Mouse (Mus musculus): Measurements from ENCODE around the gene Dnah12. TPM values are rescaled to one million over a fixed set of nuclear protein-coding genes. Genes with fewer than 3 reads are reported as not detected.

The Dnah12 gene
- total and polyA plus RNA-seq, 2 experiments from 2014 or later, result 0.21 to 0.60 TPM

DNA sequence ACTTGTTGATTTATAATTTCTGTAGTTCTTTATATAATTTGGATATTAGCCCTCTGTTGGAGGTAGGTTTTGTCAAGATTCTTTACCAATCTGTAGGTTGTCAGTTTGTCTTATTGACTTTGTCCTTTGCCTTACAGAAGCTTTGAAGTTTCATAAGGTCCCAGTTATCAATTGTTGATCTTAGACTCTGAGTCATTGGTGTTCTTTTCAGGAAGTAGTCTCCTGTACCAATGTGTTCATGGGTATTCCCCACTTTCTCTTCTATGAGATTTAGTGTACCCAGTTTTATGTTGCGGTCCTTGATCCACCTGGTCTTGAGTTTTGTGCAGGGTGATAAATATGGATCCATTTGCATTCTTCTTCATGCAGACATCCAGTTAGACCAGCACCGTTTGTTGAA, 101.4 kb downstream of the Dnah12 start:
- Histone ChIP-seq H3K27ac (ENCODE audit: low read depth, low read length) (no peak overlapping the region), H3K4me3 (ENCODE audit: low read depth, low read length) (no peak overlapping the region), H3K9ac (replicated peaks; ENCODE audit: low read length, poor library complexity, severe bottlenecking) (no peak overlapping the region), H3K36me3 (ENCODE audit: insufficient read depth, low read length) (no peaks in the 10 kb centered on the region), H3K27me3 (ENCODE audit: insufficient read depth, low read length) (no peaks in the 10 kb centered on the region), H3K4me2 (ENCODE audit: low read depth, low read length, poor library complexity, severe bottlenecking) (no peak overlapping the region), H3K4me1 (ENCODE audit: insufficient read depth, low read length) (no peaks in the 10 kb centered on the region), H3K9me3 (ENCODE audit: low read length) (no peaks in the 10 kb centered on the region)
- 93% methylated on average over 2 of the region's 2 CpGs for WGBS
- ATAC-seq (ENCODE audit: low FRiP score) (no peak), DNase-seq (ENCODE audit: low spot score) (no peak)
- TF ChIP-seq CTCF (IDR thresholded peaks at IDR 0.05), result no peak

DNA sequence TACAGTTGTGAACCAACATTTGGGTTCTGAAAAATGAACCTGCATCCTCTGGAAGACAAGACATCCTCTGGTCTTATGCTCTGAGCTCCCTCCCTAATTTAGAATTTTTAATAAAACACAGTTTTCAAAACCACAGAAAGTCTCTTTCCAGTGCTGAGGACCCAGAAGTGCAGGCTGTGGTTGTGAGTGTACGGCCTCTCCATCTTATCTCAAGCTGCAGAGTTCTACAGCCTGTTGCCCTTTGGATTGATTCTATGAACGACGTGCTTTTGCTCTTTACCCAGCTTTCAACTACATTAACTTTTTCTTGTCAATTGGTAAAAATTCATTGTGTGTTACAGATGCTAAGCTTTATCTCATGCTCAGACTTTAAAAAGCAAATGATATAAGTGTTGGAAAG, 105.3 kb downstream of the Dnah12 start:
- Histone ChIP-seq H3K36me3 (ENCODE audit: insufficient read depth, low read length) (no peaks in the 10 kb centered on the region), H3K4me3 (ENCODE audit: low read depth, low read length) (no peak overlapping the region), H3K4me1 (ENCODE audit: insufficient read depth, low read length) (no peaks in the 10 kb centered on the region), H3K27me3 (ENCODE audit: insufficient read depth, low read length) (no peaks in the 10 kb centered on the region), H3K4me2 (ENCODE audit: low read depth, low read length, poor library complexity, severe bottlenecking) (no peak overlapping the region), H3K27ac (ENCODE audit: low read depth, low read length) (no peak overlapping the region), H3K9ac (replicated peaks; ENCODE audit: low read length, poor library complexity, severe bottlenecking) (no peak overlapping the region), H3K9me3 (ENCODE audit: low read length) (no peaks in the 10 kb centered on the region)
- DNase-seq (ENCODE audit: low spot score) (no peak), ATAC-seq (ENCODE audit: low FRiP score) (no peak)
- no peak for TF ChIP-seq CTCF (IDR thresholded peaks at IDR 0.05)
- WGBS, result 91% methylated on average over 3 of the region's 3 CpGs

DNA sequence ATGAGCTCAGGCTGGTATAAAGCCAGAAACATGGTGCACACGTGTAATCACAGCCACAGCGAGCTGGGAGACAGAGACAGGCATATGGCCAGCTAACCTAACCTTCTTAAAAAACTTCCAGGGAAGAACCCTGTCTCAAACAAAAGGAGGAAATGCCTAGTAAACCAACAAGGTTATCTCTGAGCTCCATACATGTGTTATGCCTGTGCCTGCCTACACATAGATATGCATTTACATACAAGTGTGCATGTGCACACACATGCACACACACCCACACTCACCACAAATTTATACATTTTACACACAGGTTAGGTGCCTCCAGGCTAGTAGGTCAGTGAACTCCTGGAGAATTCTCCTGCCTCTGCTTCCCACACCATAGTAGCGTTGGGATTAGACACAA, 106.2 kb downstream of the Dnah12 start:
- Histone ChIP-seq H3K4me1 (ENCODE audit: insufficient read depth, low read length) (no peaks in the 10 kb centered on the region), H3K4me2 (ENCODE audit: low read depth, low read length, poor library complexity, severe bottlenecking) (no peak overlapping the region), H3K9me3 (ENCODE audit: low read length) (no peaks in the 10 kb centered on the region), H3K4me3 (ENCODE audit: low read depth, low read length) (no peak overlapping the region), H3K27me3 (ENCODE audit: insufficient read depth, low read length) (no peaks in the 10 kb centered on the region), H3K27ac (ENCODE audit: low read depth, low read length) (no peak overlapping the region), H3K9ac (replicated peaks; ENCODE audit: low read length, poor library complexity, severe bottlenecking) (no peak overlapping the region), H3K36me3 (ENCODE audit: insufficient read depth, low read length) (no peaks in the 10 kb centered on the region)
- DNase-seq (ENCODE audit: low spot score), result no peak
- no peak for TF ChIP-seq CTCF (IDR thresholded peaks at IDR 0.05)
- WGBS, result 76% methylated on average over 3 of the region's 3 CpGs
- no peak for ATAC-seq (ENCODE audit: low FRiP score)

DNA sequence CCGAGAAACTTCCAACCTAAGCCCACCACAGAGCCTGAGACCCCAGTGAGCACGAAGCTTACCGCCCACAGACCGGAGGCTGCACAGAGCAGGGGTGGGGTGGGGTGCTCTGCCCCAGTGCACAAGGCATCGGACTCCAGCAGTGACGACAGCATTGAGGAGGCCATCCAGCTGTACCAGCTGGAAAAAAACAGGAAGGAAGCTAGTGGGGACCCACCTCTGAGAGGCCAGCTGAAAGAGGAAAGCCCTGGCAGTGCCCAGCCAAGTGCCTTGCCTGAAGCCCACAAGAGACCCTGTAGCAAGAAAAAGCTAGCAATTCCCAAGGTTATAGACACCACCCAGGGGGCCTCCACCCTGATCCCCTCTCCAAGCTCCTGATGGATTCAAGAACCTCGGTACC, 112.4 kb downstream of the Dnah12 start:
- no peaks in the 10 kb centered on the region for H3K27me3 ChIP-seq (ENCODE audit: insufficient read depth, low read length)
- no peak overlapping the region for H3K4me3 ChIP-seq (ENCODE audit: low read depth, low read length)
- no peaks in the 10 kb centered on the region for H3K36me3 ChIP-seq (ENCODE audit: insufficient read depth, low read length)
- 66% methylated on average over 7 of the region's 7 CpGs for WGBS
- no peak overlapping the region for H3K9ac ChIP-seq (replicated peaks; ENCODE audit: low read length, poor library complexity, severe bottlenecking)
- TF ChIP-seq CTCF (IDR thresholded peaks at IDR 0.05), result no peak
- ATAC-seq (ENCODE audit: low FRiP score) (no peak), DNase-seq (ENCODE audit: low spot score) (no peak)
- H3K9me3 ChIP-seq (ENCODE audit: low read length), result no peaks in the 10 kb centered on the region
- no peaks in the 10 kb centered on the region for H3K4me1 ChIP-seq (ENCODE audit: insufficient read depth, low read length)
- no peak overlapping the region for H3K4me2 ChIP-seq (ENCODE audit: low read depth, low read length, poor library complexity, severe bottlenecking)
- no peak overlapping the region for H3K27ac ChIP-seq (ENCODE audit: low read depth, low read length)

DNA sequence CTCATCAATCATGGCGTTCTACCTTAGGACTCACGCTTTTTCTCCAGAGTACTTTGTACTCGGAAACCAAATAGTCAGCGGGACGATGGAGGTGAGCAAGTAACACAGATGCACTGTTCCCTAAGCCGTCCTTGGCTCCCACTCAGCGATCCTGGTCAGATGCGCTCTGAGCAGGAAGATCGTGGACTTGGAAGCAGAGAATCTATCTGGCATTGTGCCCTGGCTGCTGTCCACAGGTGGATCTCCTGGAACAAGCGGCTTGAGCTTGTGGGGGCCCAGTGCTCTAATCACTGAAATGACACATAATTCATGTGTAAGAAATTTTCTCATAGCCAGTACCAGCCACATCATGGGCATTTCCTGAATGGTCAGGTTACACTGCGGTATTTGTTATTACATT, 119.7 kb downstream of the Dnah12 start:
- Histone ChIP-seq H3K36me3 (ENCODE audit: insufficient read depth, low read length) (no peaks in the 10 kb centered on the region), H3K4me1 (ENCODE audit: insufficient read depth, low read length) (no peaks in the 10 kb centered on the region), H3K4me3 (ENCODE audit: low read depth, low read length) (no peak overlapping the region), H3K4me2 (ENCODE audit: low read depth, low read length, poor library complexity, severe bottlenecking) (no peak overlapping the region), H3K9ac (replicated peaks; ENCODE audit: low read length, poor library complexity, severe bottlenecking) (no peak overlapping the region), H3K27me3 (ENCODE audit: insufficient read depth, low read length) (no peaks in the 10 kb centered on the region), H3K27ac (ENCODE audit: low read depth, low read length) (no peak overlapping the region), H3K9me3 (ENCODE audit: low read length) (no peaks in the 10 kb centered on the region)
- no peak for TF ChIP-seq CTCF (IDR thresholded peaks at IDR 0.05)
- 90% methylated on average over 11 of the region's 11 CpGs for WGBS
- peak; percentile 3 for DNase-seq (ENCODE audit: low spot score)
- no peak for ATAC-seq (ENCODE audit: low FRiP score)

DNA sequence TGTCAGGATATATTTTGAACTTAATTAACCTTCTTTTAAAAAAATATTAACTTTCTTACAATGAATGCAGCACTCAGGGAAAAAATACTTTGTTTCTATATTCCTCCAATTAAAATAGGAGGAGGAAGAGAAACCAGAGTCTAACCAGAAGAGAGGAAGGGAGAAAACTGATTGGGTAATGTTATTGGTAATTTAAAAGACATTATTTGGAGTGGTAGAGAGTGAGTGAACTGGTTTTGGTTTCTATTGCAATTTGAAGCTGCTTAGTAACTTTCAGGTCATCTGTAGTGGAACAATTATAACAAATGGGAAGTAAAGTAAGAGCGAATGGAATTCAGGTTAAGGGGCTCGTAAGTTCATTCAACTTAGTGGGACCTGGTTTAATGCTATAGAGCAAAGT, 120.8 kb downstream of the Dnah12 start:
- ATAC-seq (ENCODE audit: low FRiP score), result no peak
- 91% methylated on average over 2 of the region's 2 CpGs for WGBS
- no peaks in the 10 kb centered on the region for H3K9me3 ChIP-seq (ENCODE audit: low read length)
- no peak for TF ChIP-seq CTCF (IDR thresholded peaks at IDR 0.05)
- H3K27me3 ChIP-seq (ENCODE audit: insufficient read depth, low read length), result no peaks in the 10 kb centered on the region
- no peak overlapping the region for H3K9ac ChIP-seq (replicated peaks; ENCODE audit: low read length, poor library complexity, severe bottlenecking)
- no peaks in the 10 kb centered on the region for H3K36me3 ChIP-seq (ENCODE audit: insufficient read depth, low read length)
- no peak overlapping the region for H3K4me3 ChIP-seq (ENCODE audit: low read depth, low read length)
- no peaks in the 10 kb centered on the region for H3K4me1 ChIP-seq (ENCODE audit: insufficient read depth, low read length)
- no peak overlapping the region for H3K27ac ChIP-seq (ENCODE audit: low read depth, low read length)
- no peak overlapping the region for H3K4me2 ChIP-seq (ENCODE audit: low read depth, low read length, poor library complexity, severe bottlenecking)
- DNase-seq (ENCODE audit: low spot score), result no peak
